Mouse (Mus musculus) lung, adult 2 months (tissue): ENCODE measurements around the gene Hist1h2ba.

Experiments used
- CTCF ChIP-seq: fragments of 200-500 bp; IDR thresholded peaks from 2 replicates; pipeline ENCODE4 v1.5.1; 2011; ENCODE audit warnings: mild to moderate bottlenecking, low read length, control low read depth; ENCODE audit not compliant: insufficient read depth
- POLR2A ChIP-seq: fragments of 200-500 bp; IDR thresholded peaks from 2 replicates; pipeline ENCODE4 v1.6.1; 2011; ENCODE audit warnings: low read depth, mild to moderate bottlenecking, control low read depth, low read length, borderline replicate concordance; ENCODE audit errors: extremely low read depth

DNA sequence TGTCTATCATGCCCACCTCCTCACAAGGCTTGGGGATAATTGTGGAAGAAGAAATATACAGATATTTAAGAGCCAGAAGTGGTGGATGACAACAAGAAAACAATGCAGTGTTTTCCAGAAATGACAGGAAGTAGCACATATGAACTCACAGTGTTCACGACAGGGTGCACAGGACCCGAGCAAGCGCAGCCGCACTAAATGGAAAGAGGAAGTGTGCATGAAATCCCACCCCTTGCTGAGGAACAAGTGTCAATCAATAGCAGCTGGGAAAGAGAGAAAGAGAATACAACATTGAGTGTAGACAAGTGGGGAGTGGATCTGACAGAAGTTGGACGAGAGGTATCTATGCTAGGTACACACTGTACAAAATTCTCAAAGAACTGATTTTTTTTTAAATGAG is 22.6 kb downstream of the Hist1h2ba start:
- TF ChIP-seq POLR2A (no peak), CTCF (no peak)
